Mouse (Mus musculus) E14TG2a.4 (cell line): Measurements from ENCODE around the gene Epn2.

Source experiments
- H3K27me3 ChIP-seq: 2 replicates; pipeline ENCODE4 v1.6.1; 2014; ENCODE audit warnings: low read length, control low read depth; ENCODE audit not compliant: insufficient read depth
- H3K36me3 ChIP-seq: 2 replicates; pipeline ENCODE4 v1.6.1; 2014; ENCODE audit warnings: low read length, control low read depth; ENCODE audit not compliant: insufficient read depth
- H3K4me1 ChIP-seq: replicated peaks from 2 replicates; pipeline ENCODE4 v1.6.1; 2014; ENCODE audit warnings: low read depth, low read length, control low read depth
- H3K4me3 ChIP-seq: replicated peaks from 2 replicates; pipeline ENCODE4 v1.5.1; 2014; ENCODE audit warnings: mild to moderate bottlenecking, low read length
- H3K9me3 ChIP-seq: 2 replicates; pipeline ENCODE4 v1.6.1; 2014; ENCODE audit warnings: low read length, control low read depth
- CTCF ChIP-seq: conservative IDR thresholded peaks from 2 replicates; pipeline ENCODE4 v1.5.1; 2014; ENCODE audit warnings: low read length
- NANOG ChIP-seq: IDR thresholded peaks from 2 replicates; pipeline ENCODE4 v1.6.1; 2014; ENCODE audit warnings: borderline replicate concordance, low read length, mixed read lengths
- POU5F1 ChIP-seq: IDR thresholded peaks from 2 replicates; pipeline ENCODE4 v1.6.1; 2014; ENCODE audit warnings: low read length, borderline replicate concordance

Gene Epn2

GRCm38 (mm10) chr11:61618131-61618530, 38.6 kb upstream of the Epn2 start:
- Histone ChIP-seq H3K4me3 (no peak overlapping the region), H3K36me3 (no peaks in the 10 kb centered on the region), H3K4me1 (peaks cover 38% of the 10 kb centered on the region), H3K27me3 (peaks cover 34% of the 10 kb centered on the region), H3K9me3 (no peaks in the 10 kb centered on the region)
- TF ChIP-seq POU5F1 (no peak), CTCF (no peak), NANOG (no peak)

GRCm38 (mm10) chr11:61617293-61617975, 37.9 kb upstream of the Epn2 start:
- peaks cover 38% of the 10 kb centered on the region for H3K4me1 ChIP-seq
- H3K27me3 ChIP-seq: peaks cover 34% of the 10 kb centered on the region
- no peak overlapping the region for H3K4me3 ChIP-seq
- TF ChIP-seq NANOG (no peak), POU5F1 (no peak), CTCF (no peak)
- H3K9me3 ChIP-seq: no peaks in the 10 kb centered on the region
- H3K36me3 ChIP-seq: no peaks in the 10 kb centered on the region

DNA sequence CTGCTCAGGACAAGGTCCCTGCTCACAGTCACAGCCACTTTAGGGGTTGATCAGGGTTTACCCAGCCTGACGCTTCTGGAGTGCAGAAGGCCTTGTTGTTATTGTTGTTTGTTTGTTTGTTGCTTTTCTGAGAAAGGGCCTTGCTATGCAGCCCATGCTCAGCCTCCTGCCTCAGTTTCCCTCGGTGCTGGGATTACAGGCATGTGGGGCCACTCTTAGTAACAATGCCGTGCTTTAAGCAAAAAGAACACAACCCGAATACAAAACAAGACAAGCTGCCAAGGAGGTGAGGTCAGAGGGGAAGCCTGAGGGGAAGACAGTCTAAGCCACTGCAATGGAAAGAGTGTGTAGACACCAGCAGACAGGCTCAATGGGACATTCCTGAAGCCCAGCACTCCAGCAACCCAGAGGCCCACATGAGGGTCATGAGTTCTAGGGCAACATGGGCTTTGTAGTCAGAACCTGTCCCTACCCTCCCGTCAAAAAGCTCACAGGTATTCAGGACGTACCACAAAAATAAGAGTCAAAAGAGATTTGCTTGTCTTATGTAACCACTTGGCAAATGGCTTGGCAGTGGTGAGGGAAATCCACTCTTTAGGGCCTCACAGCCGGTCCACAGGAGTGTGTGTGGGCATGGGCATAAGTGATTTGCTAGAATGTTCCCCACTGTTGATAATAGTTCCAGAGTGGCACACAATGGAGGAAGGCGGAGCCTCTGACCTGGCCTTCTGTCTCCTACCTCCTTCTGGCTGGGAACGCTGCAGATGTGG, 37.2 kb upstream of the Epn2 start:
- TF ChIP-seq POU5F1: no peak
- Histone ChIP-seq H3K36me3 (no peaks in the 10 kb centered on the region), H3K27me3 (peaks cover 34% of the 10 kb centered on the region), H3K4me1 (peaks cover 38% of the 10 kb centered on the region), H3K4me3 (no peak overlapping the region), H3K9me3 (no peaks in the 10 kb centered on the region)

DNA sequence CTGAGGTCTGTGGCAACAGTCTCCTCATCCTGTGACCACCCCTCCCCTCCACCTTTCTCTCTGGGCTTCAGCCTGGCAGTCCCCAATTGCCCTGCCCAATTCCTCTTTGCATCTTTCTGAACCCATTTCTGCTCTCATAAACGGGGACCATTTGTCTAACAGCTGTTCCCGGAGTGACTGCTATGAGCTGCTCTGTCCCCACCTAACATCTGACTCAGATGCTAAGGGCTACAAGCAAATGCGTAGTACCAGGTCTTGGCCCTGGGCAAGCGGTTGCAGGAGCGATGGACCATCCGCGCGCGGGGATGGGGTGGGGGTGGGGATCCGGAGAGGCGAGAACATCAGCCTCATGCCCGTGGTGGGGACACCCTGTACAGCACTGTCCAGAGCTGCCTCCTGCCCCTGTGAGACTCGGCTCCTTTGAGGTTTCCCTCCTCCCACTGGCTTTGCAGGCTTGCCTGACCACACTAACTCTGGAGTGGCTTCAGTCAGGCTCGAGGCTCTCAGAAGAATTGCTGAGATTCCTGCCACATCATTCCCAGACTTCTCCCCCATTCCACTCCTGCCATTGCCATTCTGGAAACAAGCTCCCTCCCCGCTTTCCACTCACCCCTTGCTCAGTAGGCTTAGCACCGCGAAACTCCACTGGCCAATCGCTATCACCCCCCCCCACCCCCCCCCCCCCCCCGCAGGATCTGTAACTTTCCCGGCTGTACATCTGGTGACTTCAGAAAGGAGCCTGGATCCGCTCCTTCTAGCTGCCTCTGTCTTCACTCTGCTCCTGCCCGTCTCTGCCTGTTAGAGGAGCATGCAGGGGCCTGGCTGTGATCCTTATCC, 36.4 kb upstream of the Epn2 start:
- TF ChIP-seq NANOG (no peak), CTCF (no peak), POU5F1 (no peak)
- peak overlapping the region; percentile 45 for H3K4me3 ChIP-seq

GRCm38 (mm10) chr11:61614401-61614800, 34.9 kb upstream of the Epn2 start:
- peaks cover 23% of the 10 kb centered on the region for H3K4me1 ChIP-seq
- H3K4me3 ChIP-seq: no peak overlapping the region
- TF ChIP-seq CTCF: no peak
- H3K9me3 ChIP-seq: peaks cover 5% of the 10 kb centered on the region
- no peaks in the 10 kb centered on the region for H3K36me3 ChIP-seq
- H3K27me3 ChIP-seq: peaks cover 34% of the 10 kb centered on the region

More for the DNA sequence above, 36.4 kb upstream of the Epn2 start:
- peaks cover 34% of the 10 kb centered on the region for H3K27me3 ChIP-seq
- H3K4me1 ChIP-seq: peaks cover 31% of the 10 kb centered on the region
- H3K9me3 ChIP-seq: no peaks in the 10 kb centered on the region
- no peaks in the 10 kb centered on the region for H3K36me3 ChIP-seq

GRCm38 (mm10) chr11:61612116-61612635, 32.7 kb upstream of the Epn2 start:
- Histone ChIP-seq H3K36me3 (no peaks in the 10 kb centered on the region), H3K4me1 (peaks cover 15% of the 10 kb centered on the region), H3K27me3 (peaks cover 27% of the 10 kb centered on the region), H3K9me3 (peaks cover 13% of the 10 kb centered on the region), H3K4me3 (no peak overlapping the region)
- TF ChIP-seq CTCF: no peak
- no peak for TF ChIP-seq NANOG
- no peak for TF ChIP-seq POU5F1

- H3K9me3 ChIP-seq: peaks cover 22% of the 10 kb centered on the region
- H3K4me3 ChIP-seq: no peak overlapping the region
- TF ChIP-seq CTCF (no peak), NANOG (no peak), POU5F1 (no peak)
Observed at GRCm38 (mm10) chr11:61611197-61611596, 31.7 kb upstream of the Epn2 start.

GRCm38 (mm10) chr11:61608072-61608471, 28.6 kb upstream of the Epn2 start:
- H3K36me3 ChIP-seq: no peaks in the 10 kb centered on the region
- TF ChIP-seq NANOG (no peak), CTCF (no peak), POU5F1 (no peak)
- H3K4me3 ChIP-seq: no peak overlapping the region
- no peaks in the 10 kb centered on the region for H3K4me1 ChIP-seq
- H3K27me3 ChIP-seq: 0 out of 2 replicates have a peak, but pooled peaks cover under 1% of the 10 kb centered on the region
- peaks cover 26% of the 10 kb centered on the region for H3K9me3 ChIP-seq

More at GRCm38 (mm10) chr11:61611197-61611596, 31.7 kb upstream of the Epn2 start:
- peaks cover 17% of the 10 kb centered on the region for H3K27me3 ChIP-seq
- H3K4me1 ChIP-seq: peaks cover 8% of the 10 kb centered on the region
- H3K36me3 ChIP-seq: no peaks in the 10 kb centered on the region
